Mouse (Mus musculus): ENCODE measurements at regions not wholly inside any gene's neighbourhood (a gene's known extent, or its start where the extent isn't known, plus 50 kb on each side); places are given as distances from the start of the nearest gene placed in this dataset.

GRCm38 (mm10) chr10:37988297-37989263, 833.0 kb downstream of the Rfpl4b start:
- no peak for ATAC-seq
- no peak overlapping the region for H3K27ac ChIP-seq
- WGBS: 54% methylated on average over 11 of the region's 11 CpGs
- no peaks in the 10 kb centered on the region for H3K9me3 ChIP-seq
- H3K4me1 ChIP-seq (replicated peaks): no peaks in the 10 kb centered on the region
- H3K4me2 ChIP-seq (replicated peaks): no peak overlapping the region
- no peak overlapping the region for H3K4me3 ChIP-seq (replicated peaks)
- H3K9ac ChIP-seq: no peak overlapping the region
- H3K27me3 ChIP-seq (replicated peaks): no peaks in the 10 kb centered on the region
- H3K36me3 ChIP-seq: no peaks in the 10 kb centered on the region

- ATAC-seq: no peak
- no peak overlapping the region for H3K4me2 ChIP-seq (replicated peaks)
- H3K27ac ChIP-seq: no peak overlapping the region
- no peak overlapping the region for H3K9ac ChIP-seq
- no peaks in the 10 kb centered on the region for H3K27me3 ChIP-seq (replicated peaks)
- no peak overlapping the region for H3K4me3 ChIP-seq (replicated peaks)
- 52% methylated on average over 3 of the region's 3 CpGs for WGBS
- no peaks in the 10 kb centered on the region for H3K36me3 ChIP-seq
- H3K9me3 ChIP-seq: no peaks in the 10 kb centered on the region
- no peaks in the 10 kb centered on the region for H3K4me1 ChIP-seq (replicated peaks)
Observed at GRCm38 (mm10) chr10:37978899-37979539, 840.3 kb upstream of the Marcks start.

- no peaks in the 10 kb centered on the region for H3K9me3 ChIP-seq
- no peak for ATAC-seq
- H3K4me2 ChIP-seq (replicated peaks): no peak overlapping the region
- H3K4me3 ChIP-seq (replicated peaks): no peak overlapping the region
- no peaks in the 10 kb centered on the region for H3K4me1 ChIP-seq (replicated peaks)
- H3K9ac ChIP-seq: no peak overlapping the region
- H3K27ac ChIP-seq: no peak overlapping the region
- no peaks in the 10 kb centered on the region for H3K27me3 ChIP-seq (replicated peaks)
- H3K36me3 ChIP-seq: no peaks in the 10 kb centered on the region
Observed at GRCm38 (mm10) chr10:37960051-37960450, 821.3 kb upstream of the Marcks start.

GRCm38 (mm10) chr10:37914780-37915179, 776.1 kb upstream of the Marcks start:
- ATAC-seq: no peak
- no peak overlapping the region for H3K4me2 ChIP-seq (replicated peaks)
- H3K9ac ChIP-seq: no peak overlapping the region
- H3K9me3 ChIP-seq: no peaks in the 10 kb centered on the region
- no peak overlapping the region for H3K27ac ChIP-seq
- H3K4me3 ChIP-seq (replicated peaks): no peak overlapping the region
- no peaks in the 10 kb centered on the region for H3K27me3 ChIP-seq (replicated peaks)
- H3K36me3 ChIP-seq: no peaks in the 10 kb centered on the region
- WGBS: 81% methylated on average over 2 of the region's 2 CpGs
- H3K4me1 ChIP-seq (replicated peaks): no peaks in the 10 kb centered on the region

DNA sequence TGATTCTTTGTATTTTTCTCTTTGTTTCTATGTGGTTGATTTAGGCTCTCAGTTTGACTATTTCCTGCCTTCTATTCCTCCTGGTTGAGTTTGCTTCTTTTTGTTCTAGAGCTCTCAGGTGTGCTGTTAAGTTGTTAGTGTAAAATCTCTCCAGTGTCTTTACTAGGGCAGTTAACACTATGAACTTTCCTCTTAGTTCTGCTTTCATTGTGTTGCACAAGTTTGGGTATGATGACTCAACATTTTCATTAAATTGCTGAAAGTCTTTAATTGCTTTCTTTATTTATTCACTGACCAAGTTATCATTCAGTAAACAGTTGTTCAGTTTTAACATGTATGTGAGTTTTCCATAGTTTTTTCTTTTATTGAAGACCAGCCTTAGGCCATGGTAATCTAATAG, 772.9 kb upstream of the Marcks start:
- Histone ChIP-seq H3K27me3 (replicated peaks) (no peaks in the 10 kb centered on the region), H3K9me3 (no peaks in the 10 kb centered on the region), H3K9ac (no peak overlapping the region), H3K36me3 (no peaks in the 10 kb centered on the region), H3K4me3 (replicated peaks) (no peak overlapping the region), H3K4me1 (replicated peaks) (no peaks in the 10 kb centered on the region), H3K4me2 (replicated peaks) (no peak overlapping the region), H3K27ac (no peak overlapping the region)
- no peak for ATAC-seq

GRCm38 (mm10) chr10:37908276-37908675, 769.6 kb upstream of the Marcks start:
- Histone ChIP-seq H3K27me3 (replicated peaks) (no peaks in the 10 kb centered on the region), H3K9me3 (no peaks in the 10 kb centered on the region), H3K27ac (no peak overlapping the region), H3K9ac (no peak overlapping the region), H3K4me1 (replicated peaks) (no peaks in the 10 kb centered on the region), H3K4me3 (replicated peaks) (no peak overlapping the region), H3K4me2 (replicated peaks) (no peak overlapping the region), H3K36me3 (no peaks in the 10 kb centered on the region)
- 73% methylated on average over 2 of the region's 2 CpGs for WGBS
- ATAC-seq: no peak

GRCm38 (mm10) chr10:37907731-37908130, 769.0 kb upstream of the Marcks start:
- no peak for ATAC-seq
- Histone ChIP-seq H3K9me3 (no peaks in the 10 kb centered on the region), H3K27me3 (replicated peaks) (no peaks in the 10 kb centered on the region), H3K36me3 (no peaks in the 10 kb centered on the region), H3K4me3 (replicated peaks) (no peak overlapping the region), H3K4me2 (replicated peaks) (no peak overlapping the region), H3K9ac (no peak overlapping the region), H3K4me1 (replicated peaks) (no peaks in the 10 kb centered on the region), H3K27ac (no peak overlapping the region)
- 42% methylated on average over 1 of the region's 1 CpGs for WGBS

- ATAC-seq: no peak
Observed at GRCm38 (mm10) chr10:37887961-37888360, 749.2 kb upstream of the Marcks start.

GRCm38 (mm10) chr10:37880841-37881240, 742.1 kb upstream of the Marcks start:
- no peak overlapping the region for H3K27ac ChIP-seq
- no peaks in the 10 kb centered on the region for H3K36me3 ChIP-seq
- no peaks in the 10 kb centered on the region for H3K9me3 ChIP-seq
- no peak for ATAC-seq
- H3K27me3 ChIP-seq (replicated peaks): no peaks in the 10 kb centered on the region
- H3K4me2 ChIP-seq (replicated peaks): no peak overlapping the region
- WGBS: 83% methylated on average over 5 of the region's 5 CpGs
- H3K4me3 ChIP-seq (replicated peaks): no peak overlapping the region
- no peak overlapping the region for H3K9ac ChIP-seq
- H3K4me1 ChIP-seq (replicated peaks): no peaks in the 10 kb centered on the region

More at GRCm38 (mm10) chr10:37887961-37888360, 749.2 kb upstream of the Marcks start:
- Histone ChIP-seq H3K4me3 (replicated peaks) (no peak overlapping the region), H3K27ac (no peak overlapping the region), H3K36me3 (no peaks in the 10 kb centered on the region), H3K27me3 (replicated peaks) (no peaks in the 10 kb centered on the region), H3K9ac (no peak overlapping the region), H3K9me3 (no peaks in the 10 kb centered on the region), H3K4me1 (replicated peaks) (no peaks in the 10 kb centered on the region), H3K4me2 (replicated peaks) (no peak overlapping the region)
- WGBS: 67% methylated on average over 1 of the region's 1 CpGs

- ATAC-seq: no peak
Observed at GRCm38 (mm10) chr10:37873925-37874324, 735.2 kb upstream of the Marcks start.

GRCm38 (mm10) chr10:37861001-37861400, 722.3 kb upstream of the Marcks start:
- no peaks in the 10 kb centered on the region for H3K27me3 ChIP-seq (replicated peaks)
- no peaks in the 10 kb centered on the region for H3K36me3 ChIP-seq
- ATAC-seq: no peak
- H3K4me2 ChIP-seq (replicated peaks): no peak overlapping the region
- no peak overlapping the region for H3K27ac ChIP-seq
- H3K4me3 ChIP-seq (replicated peaks): no peak overlapping the region
- no peaks in the 10 kb centered on the region for H3K9me3 ChIP-seq
- 43% methylated on average over 4 of the region's 4 CpGs for WGBS
- H3K9ac ChIP-seq: no peak overlapping the region
- H3K4me1 ChIP-seq (replicated peaks): no peaks in the 10 kb centered on the region

More at GRCm38 (mm10) chr10:37873925-37874324, 735.2 kb upstream of the Marcks start:
- H3K36me3 ChIP-seq: no peaks in the 10 kb centered on the region
- no peaks in the 10 kb centered on the region for H3K4me1 ChIP-seq (replicated peaks)
- no peaks in the 10 kb centered on the region for H3K9me3 ChIP-seq
- no peak overlapping the region for H3K4me3 ChIP-seq (replicated peaks)
- H3K27me3 ChIP-seq (replicated peaks): no peaks in the 10 kb centered on the region
- no peak overlapping the region for H3K4me2 ChIP-seq (replicated peaks)
- 73% methylated on average over 2 of the region's 2 CpGs for WGBS
- H3K27ac ChIP-seq: no peak overlapping the region
- H3K9ac ChIP-seq: no peak overlapping the region

GRCm38 (mm10) chr10:37849291-37849846, 710.6 kb upstream of the Marcks start:
- Histone ChIP-seq H3K36me3 (no peaks in the 10 kb centered on the region), H3K9ac (no peak overlapping the region), H3K27ac (no peak overlapping the region), H3K9me3 (no peaks in the 10 kb centered on the region), H3K4me3 (replicated peaks) (no peak overlapping the region), H3K4me1 (replicated peaks) (no peaks in the 10 kb centered on the region), H3K27me3 (replicated peaks) (no peaks in the 10 kb centered on the region), H3K4me2 (replicated peaks) (no peak overlapping the region)
- no peak for ATAC-seq
- 90% methylated on average over 1 of the region's 1 CpGs for WGBS

All from intestine, embryonic 15.5 days (tissue).